Comparison of ENCODE assay signal across 7 mouse cellular contexts in genomic region chr1:189801303-189801702, GRCm38 (mm10).
"Had no signal": no experiment of that assay in that cellular context is flagged by ENCODE, and none has a peak within 500 bp of the region (broad histone marks: within the 10 kb centered on the region; RNA-seq: fewer than 3 reads in every experiment).

No protein-coding gene starts in this region.

- DNase-seq: kidney, adult 2 months; kidney, postnatal 25 days; lung, postnatal 14 days; right cerebral cortex, adult 18-20 months; right cerebral cortex, postnatal 25 days; thymus, adult 2 months; thymus, postnatal 25 days had no signal
